Mouse (Mus musculus): Measurements from ENCODE around the gene Gpr19. TPM values are rescaled to one million over a fixed set of nuclear protein-coding genes. Genes with fewer than 3 reads are reported as not detected.

The Gpr19 gene
- polyA plus RNA-seq, 1 experiment from 2014 or later = 31.8 TPM

DNA sequence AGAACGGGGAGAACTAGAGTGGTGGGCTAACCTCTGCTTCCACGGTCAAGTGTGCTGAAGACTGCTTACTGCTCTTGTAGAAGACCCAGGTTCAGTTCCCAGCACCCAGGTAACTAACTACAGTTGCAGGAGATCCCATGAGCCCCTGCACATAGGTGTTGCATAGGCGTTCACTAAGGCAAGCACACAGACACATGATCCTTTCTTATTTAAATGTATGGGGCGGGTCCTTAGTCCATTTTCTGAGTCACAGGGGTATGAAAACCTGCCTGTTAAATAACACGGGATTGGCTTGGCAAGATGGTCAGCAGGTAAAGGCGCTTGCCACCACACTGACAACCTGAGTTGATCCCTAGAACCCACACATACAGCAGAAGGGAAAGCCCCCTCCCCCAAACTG lies 39.4 kb downstream of the Gpr19 start:
- Histone ChIP-seq H3K36me3 (peaks cover 5% of the 10 kb centered on the region; the same call in 1 of the 2 replicates), H3K4me1 (peaks cover 17% of the 10 kb centered on the region), H3K4me2 (replicated peaks) (no peak overlapping the region), H3K27ac (no peak overlapping the region), H3K4me3 (no peak overlapping the region), H3K9me3 (replicated peaks) (no peaks in the 10 kb centered on the region), H3K27me3 (no peaks in the 10 kb centered on the region), H3K9ac (no peak overlapping the region)
- ATAC-seq (ENCODE audit: low FRiP score) = no peak
- WGBS = 86% methylated on average over 6 of the region's 6 CpGs

DNA sequence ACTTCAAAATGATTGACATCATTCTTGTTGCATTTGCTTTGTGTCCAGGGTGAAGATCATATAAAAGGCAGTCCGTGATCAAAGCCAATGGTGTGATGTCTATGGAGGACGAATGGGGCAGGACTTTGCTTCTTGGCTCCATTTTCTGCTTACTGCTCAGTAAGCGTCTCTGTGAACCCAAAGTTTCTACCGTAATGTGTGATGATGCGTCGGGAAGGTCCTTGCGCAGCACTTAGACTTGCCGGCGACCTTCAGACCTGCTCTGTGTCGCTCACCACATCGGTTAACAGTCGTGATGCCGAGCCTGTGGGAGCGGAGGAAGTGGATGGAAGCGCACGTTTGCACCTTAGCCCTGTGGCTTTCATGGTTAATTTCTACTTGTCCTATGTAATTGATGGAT lies 42.5 kb downstream of the Gpr19 start:
- Histone ChIP-seq H3K4me2 (replicated peaks) (no peak overlapping the region), H3K4me1 (peaks cover 7% of the 10 kb centered on the region; the same call in 1 of the 2 replicates), H3K9me3 (replicated peaks) (no peaks in the 10 kb centered on the region), H3K36me3 (peaks cover 7% of the 10 kb centered on the region; the same call in 1 of the 2 replicates), H3K4me3 (no peak overlapping the region), H3K27ac (no peak overlapping the region), H3K27me3 (no peaks in the 10 kb centered on the region), H3K9ac (no peak overlapping the region)
- WGBS = 89% methylated on average over 16 of the region's 16 CpGs
- ATAC-seq (ENCODE audit: low FRiP score) = no peak

- H3K4me1 ChIP-seq = peaks cover 7% of the 10 kb centered on the region; the same call in 1 of the 2 replicates
- peaks cover 7% of the 10 kb centered on the region; the same call in 1 of the 2 replicates for H3K36me3 ChIP-seq
- no peaks in the 10 kb centered on the region for H3K9me3 ChIP-seq (replicated peaks)
- H3K4me3 ChIP-seq = no peak overlapping the region
- WGBS = 67% methylated on average over 5 of the region's 5 CpGs
- no peak overlapping the region for H3K9ac ChIP-seq
- peak; percentile 47; the same call in 1 of the 2 replicates for ATAC-seq (ENCODE audit: low FRiP score)
- H3K4me2 ChIP-seq (replicated peaks) = no peak overlapping the region
- H3K27me3 ChIP-seq = no peaks in the 10 kb centered on the region
- no peak overlapping the region for H3K27ac ChIP-seq
Observed at GRCm38 (mm10) chr6:134854782-134855181, 43.6 kb downstream of the Gpr19 start.

- H3K27me3 ChIP-seq = no peaks in the 10 kb centered on the region
- no peak for ATAC-seq (ENCODE audit: low FRiP score)
- H3K4me3 ChIP-seq = no peak overlapping the region
- H3K4me1 ChIP-seq = peaks cover 7% of the 10 kb centered on the region; the same call in 1 of the 2 replicates
- H3K27ac ChIP-seq = no peak overlapping the region
- 76% methylated on average over 3 of the region's 3 CpGs for WGBS
- H3K9ac ChIP-seq = no peak overlapping the region
- no peaks in the 10 kb centered on the region for H3K9me3 ChIP-seq (replicated peaks)
- peaks cover 3% of the 10 kb centered on the region; the same call in 1 of the 2 replicates for H3K36me3 ChIP-seq
- H3K4me2 ChIP-seq (replicated peaks) = no peak overlapping the region
Observed at GRCm38 (mm10) chr6:134849985-134850384, 48.4 kb downstream of the Gpr19 start.

DNA sequence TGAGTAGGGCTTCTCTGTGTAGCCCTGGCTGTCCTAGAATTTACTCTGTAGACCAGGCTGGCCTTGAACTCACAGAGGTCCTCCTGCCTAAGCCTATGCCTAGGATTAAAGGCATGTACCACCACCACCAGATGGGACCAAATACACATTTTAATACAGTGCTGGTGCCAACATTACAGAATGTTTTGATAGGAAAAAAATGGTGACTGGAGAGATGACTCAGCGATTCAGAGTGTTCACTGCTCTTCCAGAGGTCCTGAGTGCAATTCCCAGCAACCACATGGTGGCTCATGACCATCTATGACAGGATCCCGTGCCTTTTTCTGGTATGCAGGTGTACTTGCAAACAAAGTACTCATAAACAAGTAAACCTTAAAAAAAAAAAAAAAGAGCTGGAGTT lies 48.9 kb downstream of the Gpr19 start:
- no peak for ATAC-seq (ENCODE audit: low FRiP score)
- WGBS = 82% methylated on average over 2 of the region's 2 CpGs

DNA sequence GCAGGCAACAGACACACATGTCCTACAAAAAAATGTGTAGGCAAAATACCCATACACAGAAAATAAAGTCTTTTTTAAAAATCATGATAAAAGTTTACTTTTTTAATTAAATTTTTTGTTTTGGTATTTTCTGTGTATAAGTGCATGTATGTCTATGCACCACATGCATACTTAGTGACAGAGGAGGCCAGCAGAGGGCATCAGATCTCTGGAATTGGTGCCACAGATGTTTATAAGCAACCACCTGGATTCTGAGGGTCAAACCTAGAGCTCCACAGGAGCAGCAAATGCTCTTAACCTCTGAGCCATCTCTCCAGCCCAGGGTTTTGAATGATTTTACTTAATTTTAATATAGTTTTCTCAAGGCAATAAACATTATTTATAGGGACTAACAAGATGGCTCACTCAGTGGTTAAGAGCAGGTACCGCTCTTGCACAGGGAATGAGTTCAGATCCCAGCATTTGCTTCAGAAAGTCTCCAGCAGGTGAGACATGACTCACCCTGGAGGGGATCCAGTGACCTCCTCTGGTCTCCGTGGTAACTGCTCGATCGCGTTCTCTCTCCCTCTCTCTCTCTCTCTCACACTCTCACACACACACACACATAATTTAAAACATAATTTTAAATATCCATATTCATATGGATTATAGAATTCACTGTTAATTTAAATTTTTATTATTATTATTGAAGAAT lies 50.0 kb downstream of the Gpr19 start:
- Histone ChIP-seq H3K4me3 (no peak overlapping the region), H3K9me3 (replicated peaks) (no peaks in the 10 kb centered on the region), H3K4me1 (no peaks in the 10 kb centered on the region), H3K27me3 (no peaks in the 10 kb centered on the region), H3K36me3 (peaks cover 3% of the 10 kb centered on the region; the same call in 1 of the 2 replicates), H3K4me2 (replicated peaks) (no peak overlapping the region), H3K9ac (no peak overlapping the region), H3K27ac (no peak overlapping the region)
- 82% methylated on average over 5 of the region's 5 CpGs for WGBS
- 0 out of 2 replicates have a peak, but pooled peaks have one; percentile 52 for ATAC-seq (ENCODE audit: low FRiP score)

More for the DNA sequence above, 48.9 kb downstream of the Gpr19 start:
- Histone ChIP-seq H3K4me3 (no peak overlapping the region), H3K4me1 (peaks cover 7% of the 10 kb centered on the region; the same call in 1 of the 2 replicates), H3K27me3 (no peaks in the 10 kb centered on the region), H3K9ac (no peak overlapping the region), H3K27ac (no peak overlapping the region), H3K4me2 (replicated peaks) (no peak overlapping the region), H3K9me3 (replicated peaks) (no peaks in the 10 kb centered on the region), H3K36me3 (peaks cover 3% of the 10 kb centered on the region; the same call in 1 of the 2 replicates)

DNA sequence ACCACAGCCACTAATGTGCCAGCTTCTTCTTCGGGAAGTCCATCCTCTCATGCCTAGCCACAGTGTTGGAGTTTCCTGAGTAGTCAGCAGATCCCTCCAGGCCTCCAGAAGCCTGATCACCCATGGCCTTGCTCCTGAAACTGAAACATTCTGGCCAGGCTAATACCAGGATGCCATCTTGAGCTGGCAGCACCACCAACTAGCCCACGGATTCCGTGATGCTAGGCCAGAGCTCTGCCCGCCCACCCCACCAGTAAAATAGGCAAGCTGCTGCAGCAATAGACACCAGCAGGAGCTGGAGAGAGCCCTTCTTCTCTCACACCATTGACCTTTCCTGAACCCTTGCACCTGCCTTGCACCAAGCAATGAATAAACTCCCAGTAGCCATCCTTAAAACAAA lies 50.8 kb downstream of the Gpr19 start:
- no peak for ATAC-seq (ENCODE audit: low FRiP score)
- no peaks in the 10 kb centered on the region for H3K9me3 ChIP-seq (replicated peaks)
- H3K27ac ChIP-seq = no peak overlapping the region
- no peaks in the 10 kb centered on the region for H3K36me3 ChIP-seq
- no peak overlapping the region for H3K9ac ChIP-seq
- WGBS = 90% methylated on average over 4 of the region's 4 CpGs
- H3K4me1 ChIP-seq = no peaks in the 10 kb centered on the region
- no peaks in the 10 kb centered on the region for H3K27me3 ChIP-seq
- H3K4me2 ChIP-seq (replicated peaks) = no peak overlapping the region
- no peak overlapping the region for H3K4me3 ChIP-seq

DNA sequence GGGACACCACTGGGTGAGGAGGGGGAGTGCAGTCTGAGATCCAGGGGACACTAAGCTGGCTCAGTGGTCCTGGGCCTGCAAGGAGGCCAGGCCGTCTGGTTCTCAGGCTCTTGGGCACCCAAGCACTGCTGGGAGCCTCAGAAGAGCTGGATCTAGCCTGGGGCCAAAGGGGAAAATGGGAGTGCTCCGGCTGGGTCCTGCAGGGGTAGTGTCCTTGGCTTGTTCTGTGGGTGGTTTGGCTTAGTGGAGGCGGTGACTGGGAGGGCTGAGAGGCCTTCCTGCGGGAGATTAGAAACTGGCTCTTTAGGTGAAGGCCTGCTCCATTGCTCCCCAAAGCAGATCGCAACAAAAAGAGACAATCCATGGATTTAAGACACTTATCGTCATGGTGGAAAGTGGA lies 52.1 kb downstream of the Gpr19 start:
- H3K36me3 ChIP-seq = no peaks in the 10 kb centered on the region
- 85% methylated on average over 6 of the region's 6 CpGs for WGBS
- H3K9ac ChIP-seq = no peak overlapping the region
- H3K9me3 ChIP-seq (replicated peaks) = no peaks in the 10 kb centered on the region
- no peaks in the 10 kb centered on the region for H3K27me3 ChIP-seq
- H3K4me3 ChIP-seq = no peak overlapping the region
- no peaks in the 10 kb centered on the region for H3K4me1 ChIP-seq
- H3K4me2 ChIP-seq (replicated peaks) = no peak overlapping the region
- H3K27ac ChIP-seq = no peak overlapping the region
- ATAC-seq (ENCODE audit: low FRiP score) = 0 out of 2 replicates have a peak, but pooled peaks have one; percentile 13

- no peaks in the 10 kb centered on the region for H3K4me1 ChIP-seq
- no peaks in the 10 kb centered on the region for H3K9me3 ChIP-seq (replicated peaks)
- H3K27me3 ChIP-seq = no peaks in the 10 kb centered on the region
- no peak overlapping the region for H3K4me3 ChIP-seq
- H3K36me3 ChIP-seq = no peaks in the 10 kb centered on the region
- no peak overlapping the region for H3K27ac ChIP-seq
- no peak overlapping the region for H3K4me2 ChIP-seq (replicated peaks)
- no peak for ATAC-seq (ENCODE audit: low FRiP score)
- H3K9ac ChIP-seq = no peak overlapping the region
- WGBS = 83% methylated on average over 4 of the region's 4 CpGs
Observed at GRCm38 (mm10) chr6:134845726-134846125, 52.7 kb downstream of the Gpr19 start.

GRCm38 (mm10) chr6:134840346-134840745 lies 58.0 kb downstream of the Gpr19 start:
- Histone ChIP-seq H3K4me1 (no peaks in the 10 kb centered on the region), H3K9me3 (replicated peaks) (no peaks in the 10 kb centered on the region), H3K27me3 (no peaks in the 10 kb centered on the region), H3K36me3 (no peaks in the 10 kb centered on the region), H3K4me2 (replicated peaks) (no peak overlapping the region), H3K4me3 (no peak overlapping the region), H3K9ac (no peak overlapping the region), H3K27ac (no peak overlapping the region)
- 83% methylated on average over 2 of the region's 2 CpGs for WGBS
- no peak for ATAC-seq (ENCODE audit: low FRiP score)

DNA sequence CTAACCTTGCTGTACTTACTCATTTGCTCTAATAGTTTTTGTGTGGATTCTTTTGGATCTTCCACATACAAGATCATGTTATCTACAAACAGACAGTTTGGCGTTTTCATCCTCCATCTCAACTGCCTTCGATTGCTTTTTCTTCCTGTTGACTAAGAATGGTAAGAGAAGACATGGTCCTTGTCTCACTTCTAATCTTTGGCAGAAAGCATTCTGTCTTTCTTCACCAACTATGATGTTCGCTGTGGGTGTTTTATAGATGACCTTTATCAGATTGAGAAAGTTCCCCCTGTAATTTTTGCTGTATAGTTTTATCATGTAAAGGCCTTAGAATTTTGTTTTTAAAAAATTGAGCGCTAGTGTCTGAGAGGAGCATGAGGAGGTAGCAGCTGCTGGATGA lies 60.3 kb downstream of the Gpr19 start:
- H3K9me3 ChIP-seq (replicated peaks) = no peaks in the 10 kb centered on the region
- ATAC-seq (ENCODE audit: low FRiP score) = no peak
- H3K4me2 ChIP-seq (replicated peaks) = no peak overlapping the region
- no peaks in the 10 kb centered on the region for H3K27me3 ChIP-seq
- no peaks in the 10 kb centered on the region for H3K4me1 ChIP-seq
- WGBS = 90% methylated on average over 4 of the region's 4 CpGs
- H3K27ac ChIP-seq = no peak overlapping the region
- H3K4me3 ChIP-seq = no peak overlapping the region
- no peaks in the 10 kb centered on the region for H3K36me3 ChIP-seq
- no peak overlapping the region for H3K9ac ChIP-seq

- Histone ChIP-seq H3K4me1 (peaks cover 5% of the 10 kb centered on the region), H3K9me3 (replicated peaks) (no peaks in the 10 kb centered on the region), H3K4me3 (no peak overlapping the region), H3K9ac (no peak overlapping the region), H3K27ac (no peak overlapping the region), H3K27me3 (no peaks in the 10 kb centered on the region), H3K4me2 (replicated peaks) (no peak overlapping the region), H3K36me3 (no peaks in the 10 kb centered on the region)
- WGBS = 80% methylated on average over 9 of the region's 9 CpGs
- no peak for ATAC-seq (ENCODE audit: low FRiP score)
Observed at GRCm38 (mm10) chr6:134834585-134835251, 63.7 kb downstream of the Gpr19 start.
